Mouse (Mus musculus) gastrocnemius, postnatal 36 days (tissue): ENCODE data around the gene Gm11549. TPM values are rescaled to one million over a fixed set of nuclear protein-coding genes. Genes with fewer than 3 reads are reported as not detected.
A peak's percentile ranks its signal among the peaks of the same experiment; 100 is the strongest.

Experiments
- DNase-seq, 2 experiments: peaks; one replicate each; pipeline ENCODE4 v3.0.0; 2022
- intact Hi-C: fragments of 180-260 bp; cut with DNase I; formaldehyde crosslinking; loops from one replicate; pipeline ENCODE4 v1.15.1; 2025
- total RNA-seq, 2 experiments: library from RNA; stranded (reverse); gene quantifications; 2 replicates each; pipeline ENCODE4 v1.2.3; 2021

Gene Gm11549
- total RNA-seq, 2 experiments from 2014 or later = not detected

DNA sequence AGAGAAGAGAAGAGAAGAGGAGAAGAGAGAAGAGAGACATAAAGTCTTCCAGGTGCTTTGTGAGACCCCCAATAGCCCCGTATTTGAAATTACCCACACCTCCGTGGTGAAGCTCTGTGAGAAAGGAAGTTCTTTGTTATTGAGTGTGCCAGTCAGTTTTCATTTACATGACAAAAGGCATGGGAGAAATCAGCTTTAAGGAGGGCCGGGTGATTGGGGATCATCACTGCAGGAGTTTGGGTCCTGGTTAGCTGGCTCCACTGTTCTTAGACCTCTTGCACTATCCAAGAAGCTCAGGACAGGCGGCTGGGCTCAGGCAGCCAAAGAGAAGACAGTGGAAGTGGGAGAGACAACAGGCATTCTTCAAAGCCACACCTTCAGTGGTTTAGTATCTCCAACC lies 524 bp upstream of the Gm11549 start:
- DNase-seq = no peak
- intact Hi-C loops = no loop called here

DNA sequence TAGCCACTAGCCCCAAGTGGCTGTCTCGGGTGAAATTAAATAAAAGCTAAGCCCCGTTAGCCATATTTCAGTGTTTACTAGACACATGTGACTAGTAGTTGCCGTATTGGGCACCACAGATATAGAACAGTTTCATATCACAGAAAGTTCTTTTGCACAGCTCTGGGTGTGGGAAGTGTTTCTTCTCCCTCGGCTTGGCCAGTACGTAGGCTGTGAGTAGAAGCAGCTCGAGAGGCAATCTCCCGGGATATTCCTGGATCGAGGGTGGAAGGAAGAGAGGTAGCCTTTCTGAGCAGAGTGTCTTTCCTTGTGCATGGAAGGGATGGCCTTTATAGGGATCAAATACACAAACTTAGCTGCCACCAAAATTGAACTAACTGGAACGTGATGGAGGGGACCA lies 5.4 kb downstream of the Gm11549 start:
- intact Hi-C loops = no loop called here
- DNase-seq = no peak

DNA sequence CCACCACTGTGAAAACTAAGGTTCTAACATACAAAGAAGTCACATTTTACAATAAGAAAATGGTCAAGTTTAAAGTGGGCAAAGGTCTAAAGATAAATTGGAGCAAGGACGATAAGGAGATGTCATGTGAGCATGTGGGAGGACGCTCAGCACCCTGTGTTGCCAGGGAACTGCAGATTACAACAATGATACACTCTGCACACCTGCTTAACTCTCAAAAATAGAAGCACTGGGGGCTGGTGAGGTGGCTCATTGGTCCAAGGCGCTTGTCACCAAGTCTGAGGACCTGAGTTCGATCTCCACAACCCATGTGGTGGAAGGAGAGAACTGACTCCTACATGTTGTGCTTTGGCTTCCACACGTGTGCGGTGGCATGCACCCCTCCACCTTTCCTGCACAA lies 10.1 kb downstream of the Gm11549 start:
- intact Hi-C loops = no loop called here
- DNase-seq = no peak

DNA sequence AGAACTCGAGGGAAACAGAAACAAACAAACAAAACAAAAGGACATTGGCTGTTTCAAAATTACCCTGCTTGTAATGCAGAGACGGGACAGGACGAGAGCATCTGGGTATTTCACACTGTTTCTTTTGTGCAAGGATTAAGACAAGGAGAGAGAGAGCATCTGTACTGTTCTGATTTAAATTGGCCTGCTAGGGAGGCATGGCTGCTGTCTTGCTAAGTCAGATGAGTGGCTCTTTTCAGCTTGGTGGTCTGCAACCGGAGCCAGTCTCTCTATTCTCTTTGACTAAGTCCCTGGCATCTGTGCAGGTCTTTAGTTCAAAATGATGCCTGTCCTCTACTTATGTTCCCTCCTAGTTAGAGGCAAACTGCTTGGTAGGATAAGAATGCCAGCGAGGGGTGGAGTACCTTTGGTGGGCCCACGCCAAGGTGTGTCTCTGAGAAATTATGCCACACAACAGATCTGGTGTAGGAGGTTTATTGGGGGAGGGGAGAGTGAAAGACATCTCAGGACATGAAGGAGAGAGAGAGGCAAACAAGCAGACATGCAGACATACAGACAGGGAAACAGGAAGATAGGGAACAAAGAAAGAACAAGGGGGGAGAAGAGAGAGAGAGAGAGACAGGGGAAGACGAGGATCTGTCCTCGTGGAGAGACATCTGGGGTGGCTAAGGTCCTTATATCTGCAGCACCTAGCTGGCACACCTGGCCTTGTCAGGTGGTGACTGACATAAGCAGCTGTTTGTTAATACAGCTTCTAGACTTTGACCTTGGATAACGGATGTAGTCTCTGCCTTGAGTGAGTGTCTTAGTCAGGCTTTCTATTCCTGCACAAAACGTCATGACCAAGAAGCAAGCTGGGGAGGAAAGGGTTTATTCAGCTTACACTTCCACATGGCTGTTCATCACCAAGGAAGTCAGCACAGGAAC lies 15.5 kb downstream of the Gm11549 start:
- intact Hi-C loops = no loop called here
- DNase-seq = no peak

DNA sequence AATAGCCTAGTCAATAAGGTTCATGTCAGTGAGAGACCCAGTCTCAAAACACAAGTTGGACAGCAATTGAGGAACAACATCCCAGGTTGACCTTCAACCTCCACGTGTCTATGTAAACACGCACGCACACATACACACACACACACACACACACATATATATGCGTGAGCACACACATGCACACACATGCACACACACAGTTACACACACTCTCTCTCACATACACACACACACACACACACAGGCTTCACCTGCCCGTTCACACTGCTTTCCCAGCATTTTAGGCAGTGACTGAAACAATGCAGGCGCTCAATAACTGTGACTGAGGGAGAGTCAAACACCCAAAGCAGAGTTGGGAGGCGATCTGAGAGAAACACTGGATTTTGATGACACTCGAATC lies 16.3 kb downstream of the Gm11549 start:
- DNase-seq = no peak
- intact Hi-C loops = no loop called here

DNA sequence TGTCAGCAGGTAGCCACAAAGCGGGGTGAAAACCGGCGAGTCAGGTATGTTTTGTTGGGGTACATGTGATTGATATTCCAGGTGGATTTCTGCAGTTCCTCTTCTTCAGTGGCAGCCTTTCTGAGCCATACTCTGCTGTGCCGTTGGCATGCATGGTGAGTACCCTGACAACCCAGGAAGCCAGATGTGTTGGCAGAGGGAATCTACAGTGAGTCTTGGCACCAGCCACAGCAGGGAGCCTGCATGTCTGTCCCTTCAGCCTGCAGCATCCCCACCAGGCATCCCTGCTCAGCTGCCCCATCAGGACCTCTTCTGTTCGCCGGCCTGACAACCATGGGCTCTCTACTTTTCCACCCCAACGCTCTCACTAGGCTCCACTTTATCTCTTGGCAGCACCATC lies 20.1 kb downstream of the Gm11549 start:
- DNase-seq = no peak

DNA sequence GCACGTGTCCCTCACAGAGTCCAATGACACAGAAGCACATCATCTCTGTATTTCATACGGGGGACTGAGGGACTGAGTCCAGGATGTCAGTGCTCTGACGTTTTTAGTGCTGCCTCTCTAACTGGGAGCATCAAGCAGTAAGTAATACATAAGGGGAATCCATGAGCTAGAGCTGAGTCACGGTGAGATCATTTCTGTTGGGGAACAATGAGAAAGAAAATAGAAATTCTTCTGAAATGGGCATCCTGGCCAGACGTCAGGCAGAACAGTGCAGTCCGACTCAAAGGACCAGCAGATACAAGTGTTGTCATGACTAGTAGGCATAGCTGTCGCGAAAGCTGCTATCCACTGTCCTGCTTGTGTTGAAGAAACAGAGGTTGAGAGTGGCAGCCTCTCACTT lies 20.6 kb downstream of the Gm11549 start:
- intact Hi-C loops = no loop called here

More for the DNA sequence above, 20.1 kb downstream of the Gm11549 start:
- intact Hi-C loops = no loop called here

DNA sequence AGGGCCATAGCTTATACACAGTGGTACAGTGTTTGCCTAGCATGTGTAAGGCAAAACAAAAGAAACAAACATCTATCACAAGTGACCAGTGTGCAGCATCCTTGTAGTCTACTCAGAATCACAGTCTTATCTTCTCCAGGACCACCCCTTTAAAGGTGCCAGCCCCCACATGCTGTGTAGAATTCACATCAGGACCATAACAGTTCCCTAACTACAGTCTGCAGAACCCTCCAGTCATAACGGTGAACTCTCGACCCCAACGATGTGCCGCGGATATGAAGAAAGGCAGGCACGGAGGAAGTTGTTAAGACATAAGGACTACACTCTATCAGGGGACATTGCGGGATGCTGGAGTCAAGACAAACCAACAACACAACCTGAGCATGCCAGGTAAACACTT lies 22.2 kb downstream of the Gm11549 start:
- DNase-seq = no peak
- intact Hi-C loops = loop anchor here (5.0 kb wide), 1 partner anchor 57 kb away; no protein-coding TSS in a partner anchor

More for the DNA sequence above, 20.6 kb downstream of the Gm11549 start:
- DNase-seq = no peak

DNA sequence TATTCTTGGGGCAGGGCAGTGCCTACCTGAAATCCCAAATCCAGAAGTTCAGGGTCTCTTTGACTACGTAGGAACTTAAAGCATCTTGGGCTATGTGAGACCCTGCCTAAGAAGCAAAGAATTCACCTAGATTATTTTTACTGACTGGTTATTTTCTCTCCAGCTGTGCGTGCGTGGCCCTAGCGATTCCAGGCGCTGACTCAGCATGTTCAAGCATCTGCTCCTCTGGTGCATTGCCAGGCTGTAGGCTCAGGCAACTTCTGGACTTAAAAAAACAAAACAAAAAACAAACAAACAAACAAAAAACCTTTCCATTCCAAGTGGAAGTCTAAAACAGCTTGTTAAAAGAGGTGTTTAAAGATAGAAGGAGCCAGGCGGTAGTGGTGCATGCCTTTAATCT lies 23.4 kb downstream of the Gm11549 start:
- intact Hi-C loops = loop anchor here (5.0 kb wide), 1 partner anchor 56 kb away; no protein-coding TSS in a partner anchor
- DNase-seq = no peak

DNA sequence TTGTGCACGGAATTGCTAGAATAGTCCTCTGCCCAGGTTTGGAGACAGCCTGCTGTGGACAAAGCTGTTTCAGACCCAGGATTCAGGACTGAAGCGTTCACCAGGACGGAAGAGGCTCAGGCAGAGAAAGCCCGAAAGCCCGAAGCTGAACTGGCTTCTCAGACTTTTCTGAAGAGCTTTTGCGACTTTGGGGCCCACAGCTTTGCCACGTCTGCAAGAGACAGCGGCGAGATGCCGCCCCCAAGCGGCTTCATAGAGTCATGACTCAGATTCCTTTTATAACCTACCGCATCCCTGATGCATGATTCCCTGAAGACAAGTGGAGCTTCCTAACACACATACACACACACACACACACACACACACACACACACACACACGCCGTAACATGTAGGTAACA lies 24.9 kb downstream of the Gm11549 start:
- intact Hi-C loops = loop anchor here (5.0 kb wide), 1 partner anchor 54 kb away; no protein-coding TSS in a partner anchor
- peak; percentile 49 to 58 for DNase-seq

DNA sequence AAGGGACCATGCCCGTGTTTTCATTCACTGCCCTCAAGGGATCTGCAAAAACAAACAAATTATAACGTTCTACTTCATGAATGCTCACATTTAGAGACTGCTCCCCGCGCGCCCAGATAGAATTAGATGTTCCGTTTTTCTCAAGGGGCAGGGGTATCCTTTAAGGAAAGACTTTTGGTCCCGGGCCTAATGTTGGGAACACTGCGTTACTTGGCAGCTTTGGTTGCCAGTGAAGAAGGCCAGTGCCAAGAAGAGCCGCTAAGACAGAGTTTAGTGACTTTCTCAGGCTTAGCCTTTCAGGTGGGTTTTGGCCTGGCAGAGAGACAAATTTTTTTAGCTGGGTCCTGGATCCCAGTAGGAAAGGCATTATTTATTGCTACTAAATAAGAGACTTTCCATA lies 25.3 kb downstream of the Gm11549 start:
- DNase-seq = no peak
- intact Hi-C loops = loop anchor here (5.0 kb wide), 1 partner anchor 54 kb away; no protein-coding TSS in a partner anchor

DNA sequence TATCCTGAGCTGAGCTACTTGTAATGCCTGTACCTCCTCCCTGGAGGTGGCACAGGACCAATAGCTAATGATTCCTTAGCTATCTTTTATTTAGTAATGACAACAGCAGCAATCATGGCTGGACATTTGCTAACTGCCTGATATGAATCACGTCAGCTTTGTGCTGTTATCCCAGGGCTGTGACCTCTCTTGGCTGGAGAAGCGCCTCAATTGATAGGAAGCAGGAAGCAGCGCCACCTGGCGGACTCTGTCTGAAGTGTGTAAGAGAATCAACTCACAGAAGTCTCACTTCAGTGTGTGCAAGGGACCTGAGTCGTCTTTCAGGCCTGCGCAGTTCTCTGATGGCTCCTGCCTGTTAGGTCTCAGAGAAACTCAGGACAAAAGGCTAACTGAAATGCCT lies 26.2 kb downstream of the Gm11549 start:
- intact Hi-C loops = loop anchor here (2.0 to 5.0 kb wide), 3 partner anchors 19 to 285 kb away; no protein-coding TSS in a partner anchor
- DNase-seq = peak; percentile 86 to 89

DNA sequence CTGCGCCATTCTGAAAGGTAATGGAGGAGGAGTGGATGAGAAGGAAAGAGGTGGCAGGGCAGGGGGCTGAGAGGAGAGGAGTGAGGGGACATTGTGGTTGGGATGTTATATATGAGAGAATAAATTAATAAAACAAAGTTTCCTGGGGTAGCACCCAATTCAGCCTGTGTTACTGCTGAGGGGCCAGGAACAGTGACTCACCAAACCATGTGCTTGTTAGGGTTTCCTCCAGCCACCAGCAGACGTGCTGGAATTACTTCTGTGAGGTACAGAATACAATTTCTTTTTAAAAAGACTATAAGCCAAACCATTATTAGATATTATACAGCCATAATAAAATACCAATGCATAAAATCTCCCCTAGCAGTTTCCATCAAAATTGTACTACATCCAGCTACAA lies 27.0 kb downstream of the Gm11549 start:
- no peak for DNase-seq
- intact Hi-C loops = loop anchor here (2.0 to 5.0 kb wide), 3 partner anchors 18 to 284 kb away; no protein-coding TSS in a partner anchor

DNA sequence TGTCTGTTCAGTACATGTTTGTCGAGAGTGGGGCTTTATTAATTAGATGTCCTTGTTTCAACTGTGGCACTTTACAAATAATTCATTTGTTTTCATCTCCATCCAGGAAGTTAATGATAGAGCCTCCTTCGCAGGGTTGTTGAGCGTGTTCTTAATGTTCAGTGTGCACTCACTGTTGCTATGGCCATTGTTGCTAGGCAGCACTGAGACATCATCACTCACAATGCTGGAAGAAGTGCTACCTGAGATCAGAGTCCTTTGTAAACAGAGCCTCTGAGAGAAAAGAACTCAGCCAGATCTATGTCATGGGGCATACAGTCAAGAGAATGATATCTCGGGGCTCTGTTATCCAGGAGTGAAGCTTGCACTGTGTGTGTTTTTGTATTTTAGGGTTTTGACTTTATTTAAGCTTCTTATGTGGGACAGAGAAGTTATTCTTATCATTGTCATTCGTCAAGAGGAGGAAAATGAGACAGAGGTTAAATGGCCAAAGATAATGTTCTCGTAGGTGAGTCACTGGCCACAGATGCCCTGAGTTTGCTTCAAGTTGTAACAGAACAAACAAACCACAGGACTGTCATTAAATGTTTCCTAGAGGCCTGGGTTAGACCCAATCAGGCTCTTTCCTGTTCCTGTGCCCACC lies 27.9 kb downstream of the Gm11549 start:
- intact Hi-C loops = loop anchor here (2.0 kb wide), 2 partner anchors 17 to 283 kb away; no protein-coding TSS in a partner anchor
- DNase-seq = no peak

DNA sequence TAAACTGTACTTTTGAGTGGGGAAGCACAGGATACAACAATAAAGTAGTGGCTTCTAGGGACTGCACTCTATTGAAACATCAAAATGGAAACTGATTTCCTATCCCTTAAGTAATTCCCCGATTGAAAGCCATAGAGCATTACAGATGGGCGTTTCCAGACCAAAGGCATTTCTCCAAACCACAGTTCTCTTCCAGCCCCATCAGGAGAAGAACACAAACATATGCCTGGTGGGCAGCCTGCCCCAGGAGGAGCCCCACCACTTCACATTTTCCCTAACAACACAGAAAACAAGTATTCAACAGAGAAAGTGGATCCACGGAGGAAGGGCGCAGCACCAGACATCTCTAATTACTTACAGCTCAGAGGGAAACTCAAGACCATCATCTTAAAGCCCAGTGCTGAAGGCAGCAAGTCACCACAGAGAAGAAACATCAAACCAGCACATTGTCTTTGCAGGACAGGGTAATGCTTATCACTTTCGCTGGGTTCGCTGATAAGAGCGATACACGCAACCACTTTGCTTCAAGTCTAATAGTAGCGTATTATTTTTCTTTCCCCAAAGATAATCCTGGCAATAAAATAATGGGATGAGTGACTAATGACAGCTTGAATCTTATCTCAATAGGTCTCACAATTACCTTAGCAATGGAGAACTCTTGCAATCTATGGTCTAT lies 28.8 kb downstream of the Gm11549 start:
- intact Hi-C loops = no loop called here
- no peak for DNase-seq

DNA sequence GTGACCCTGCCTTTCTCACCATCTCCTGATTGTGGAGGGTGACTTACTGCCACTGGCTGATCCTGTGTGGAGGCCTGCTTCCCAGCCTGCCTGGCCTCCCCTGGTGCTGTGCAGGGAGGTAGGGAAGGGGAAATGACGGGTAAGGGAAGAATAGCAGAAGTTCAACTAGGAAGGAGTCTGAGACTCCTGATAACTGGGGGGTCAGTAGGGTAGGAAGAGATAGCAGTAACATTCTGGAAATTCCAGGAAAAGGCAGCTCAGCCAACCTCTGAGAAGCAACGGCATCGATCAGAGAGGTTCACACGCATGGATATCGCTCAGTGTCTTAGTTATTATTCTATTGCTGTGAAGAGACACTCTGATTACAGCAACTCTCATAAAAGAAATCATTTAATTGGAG lies 30.1 kb downstream of the Gm11549 start:
- intact Hi-C loops = no loop called here
- no peak for DNase-seq

DNA sequence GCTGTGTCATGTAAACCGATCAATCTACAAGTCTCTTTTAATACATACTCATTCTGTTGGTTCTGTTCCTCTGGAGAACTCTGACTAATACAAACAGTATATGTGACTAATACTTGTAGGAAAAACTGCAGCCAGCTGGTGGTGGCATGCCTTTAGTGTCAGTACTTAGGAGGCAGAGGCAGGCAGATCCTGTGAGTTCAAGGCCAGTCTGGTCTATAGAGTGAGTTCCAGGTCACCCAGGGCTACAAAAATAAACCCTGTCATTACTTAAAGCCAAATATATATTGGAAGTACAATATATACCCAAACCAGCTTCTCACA lies 32.1 kb downstream of the Gm11549 start:
- intact Hi-C loops = no loop called here

DNA sequence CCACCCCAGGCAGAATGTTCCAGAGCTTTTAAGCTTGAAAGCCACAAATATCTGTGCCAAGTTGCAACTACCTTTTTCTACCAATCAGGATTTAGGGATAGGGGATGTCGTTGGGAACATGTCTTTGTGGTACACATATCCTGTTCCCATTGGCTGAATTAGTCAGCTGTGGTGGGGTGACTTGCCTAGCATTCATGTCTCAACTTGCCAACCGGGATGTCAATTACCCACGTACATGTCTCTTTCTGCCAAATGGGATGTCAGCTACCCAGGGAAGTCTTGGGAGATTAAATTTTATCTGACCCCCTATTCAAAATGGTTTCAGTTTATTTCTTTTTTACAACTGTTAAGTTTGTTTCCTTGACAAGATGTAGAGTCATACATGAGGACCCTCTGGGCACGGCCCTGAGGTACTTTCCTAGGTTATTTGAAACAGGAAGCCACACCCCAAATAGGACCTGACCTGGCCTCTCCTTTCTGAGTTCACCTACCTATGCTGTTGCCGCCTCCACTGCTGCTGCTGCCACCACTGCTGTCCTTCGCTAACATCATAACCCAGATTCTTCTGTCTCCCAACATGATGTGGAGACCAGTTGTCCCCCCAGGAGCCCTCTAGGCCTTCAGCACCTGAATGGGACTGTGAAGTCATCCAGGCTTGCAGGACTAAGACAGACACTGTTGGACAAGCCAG lies 32.6 kb downstream of the Gm11549 start:
- DNase-seq = no peak
- intact Hi-C loops = no loop called here

More for the DNA sequence above, 32.1 kb downstream of the Gm11549 start:
- DNase-seq = no peak

DNA sequence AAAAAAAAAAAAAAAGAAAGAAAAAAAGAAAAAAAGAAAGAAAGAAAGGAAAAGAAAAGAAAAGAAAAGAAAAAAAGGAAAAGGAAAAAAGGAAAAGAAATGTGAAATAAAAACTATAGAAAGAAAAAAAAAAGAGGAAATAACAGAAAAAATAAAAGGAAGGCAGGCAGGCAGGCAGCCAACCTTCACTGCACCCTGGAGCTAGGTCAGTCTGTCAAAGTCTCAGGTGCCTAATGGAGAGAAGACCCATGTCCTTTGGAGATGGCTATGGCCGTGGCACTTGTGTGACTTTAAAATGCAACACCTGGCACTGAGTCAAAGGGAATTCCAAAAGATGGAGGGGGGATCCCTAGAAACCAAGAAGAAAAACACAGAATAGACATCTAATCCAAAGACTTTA lies 33.2 kb downstream of the Gm11549 start:
- intact Hi-C loops = no loop called here
- DNase-seq = no peak

DNA sequence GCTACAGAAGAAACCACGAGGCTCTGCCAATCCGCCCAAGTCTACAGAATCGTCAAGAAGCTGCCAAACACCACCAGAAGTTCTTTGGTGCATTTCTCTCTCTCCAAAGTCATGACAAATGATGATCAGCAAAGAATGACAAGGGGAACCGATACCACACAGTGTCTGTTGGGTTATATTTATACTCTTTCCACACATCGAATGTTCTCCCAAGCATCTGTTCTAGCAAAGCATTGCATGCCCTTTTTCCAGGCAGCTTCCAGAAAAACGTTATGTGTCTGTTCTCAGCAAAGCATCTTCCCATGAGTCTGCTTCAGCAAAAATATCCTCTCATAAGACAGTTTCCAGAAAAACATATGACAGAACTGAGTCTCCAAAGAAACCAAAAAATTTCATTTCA lies 34.7 kb downstream of the Gm11549 start:
- intact Hi-C loops = no loop called here
- no peak for DNase-seq
